Mouse (Mus musculus) brain, embryonic 14.5 days (tissue): ENCODE data around the gene Atp1b1.

ENCODE experiments used
- CTCF ChIP-seq: fragments of 200-500 bp; IDR thresholded peaks from 2 replicates; pipeline ENCODE4 v1.5.1; 2012; ENCODE audit warnings: inconsistent platforms, mild to moderate bottlenecking, moderate library complexity, borderline replicate concordance; ENCODE audit not compliant: insufficient read depth, insufficient read length; ENCODE audit errors: extremely low read depth
- POLR2A ChIP-seq: fragments of 200-500 bp; IDR thresholded peaks from 2 replicates; pipeline ENCODE4 v1.6.1; 2012; ENCODE audit warnings: mild to moderate bottlenecking, inconsistent platforms, borderline replicate concordance; ENCODE audit not compliant: poor library complexity, insufficient read depth, insufficient read length, severe bottlenecking; ENCODE audit errors: extremely low read depth

- TF ChIP-seq POLR2A (no peak), CTCF (no peak)
These were observed 44.5 kb downstream of the Atp1b1 start for GRCm38 (mm10) chr1:164413608-164414007.
